Comparison of ENCODE assay signal across 15 mouse cellular contexts in genomic region chr11:59635821-59636694, GRCm38 (mm10). TPM values are rescaled to one million over a fixed set of nuclear protein-coding genes. Genes with fewer than 3 reads are reported as not detected.
A peak's percentile ranks its signal among the peaks of the same experiment; 100 is the strongest.
DNase-seq lines count a peak whose midpoint lies in the region; ATAC-seq and TF ChIP-seq lines count a peak whose summit lies in the region.
"Had no signal": no experiment of that assay in that cellular context is flagged by ENCODE, and none has a peak within 500 bp of the region (broad histone marks: within the 10 kb centered on the region; RNA-seq: fewer than 3 reads in every experiment).

No protein-coding gene starts in this region.

- no peak for TF ChIP-seq CTCF in liver, adult 2 months (IDR thresholded peaks at IDR 0.05; ENCODE audit: low read depth, low read length)

- 60% methylated on average over 12 of the region's 12 CpGs for WGBS in liver, adult 2 months
- 62% methylated on average over 12 of the region's 12 CpGs for WGBS in liver, embryonic 12.5 days (ENCODE audit: insufficient replicate concordance)

- no peaks in the 10 kb centered on the region for H3K27me3 ChIP-seq in liver, adult 2 months (ENCODE audit: control insufficient read depth, insufficient read depth, low read length)
- peaks cover 13% of the 10 kb centered on the region for H3K27me3 ChIP-seq in liver, embryonic 12.5 days (replicated peaks)

- H3K27ac ChIP-seq in liver, adult 2 months (replicated peaks; ENCODE audit: insufficient read depth, low read depth, low read length) = no peak overlapping the region
- no peak overlapping the region for H3K27ac ChIP-seq in liver, embryonic 12.5 days

- no peak for ATAC-seq in liver, embryonic 12.5 days
- ATAC-seq: forebrain, postnatal 0 days had no signal

- H3K4me1 ChIP-seq in liver, adult 2 months (ENCODE audit: control insufficient read depth, insufficient read depth, low read length) = peaks cover 13% of the 10 kb centered on the region; the same call in 1 of the 2 replicates
- 0 out of 2 replicates have a peak, but pooled peaks cover 12% of the 10 kb centered on the region for H3K4me1 ChIP-seq in liver, embryonic 12.5 days

- intact Hi-C loops in heart, postnatal 10 days (cut with DNase I) = no loop called here

- no peak overlapping the region for H3K9ac ChIP-seq in liver, adult 2 months (ENCODE audit: low read depth, low read length)
- H3K9ac ChIP-seq in liver, embryonic 12.5 days = no peak overlapping the region
- H3K9ac ChIP-seq: forebrain, postnatal 0 days had no signal

- peak; percentile 35 to 37 for DNase-seq in cerebellum, postnatal 25 days
- DNase-seq in cerebellum, adult 8-10 months = no peak
- peak; percentile 84 for DNase-seq in liver, adult 2 months (ENCODE audit: extremely low read depth, low read depth, low spot score)
- DNase-seq in heart, postnatal 10 days = peak; percentile 45 to 53
- no peak for DNase-seq in right cerebral cortex, adult 2 months (ENCODE audit: low spot score in 2 of 2)
- no peak for DNase-seq in embryo, embryonic 11 days
- DNase-seq: forebrain, postnatal 0 days; kidney, adult 2 months; thymus, postnatal 25 days had no signal

- no peaks in the 10 kb centered on the region for H3K9me3 ChIP-seq in liver, embryonic 12.5 days (replicated peaks)
- H3K9me3 ChIP-seq: megakaryocyte, embryonic 14.5 days had no signal

- no peak overlapping the region for H3K4me3 ChIP-seq in liver, adult 2 months (ENCODE audit: insufficient read depth, low read depth, low read length)
- H3K4me3 ChIP-seq in liver, embryonic 12.5 days = no peak overlapping the region

- H3K4me2 ChIP-seq in liver, embryonic 12.5 days = no peak overlapping the region

- H3K79me2 ChIP-seq in liver, adult 2 months (ENCODE audit: control insufficient read depth, insufficient read depth, low read length) = no peaks in the 10 kb centered on the region

- TF ChIP-seq POLR2A in liver, adult 2 months (IDR thresholded peaks at IDR 0.05; ENCODE audit: extremely low read depth, insufficient read depth, low read length) = no peak

- H3K36me3 ChIP-seq in liver, adult 2 months (ENCODE audit: control insufficient read depth, insufficient read depth, low read length) = no peaks in the 10 kb centered on the region
- H3K36me3 ChIP-seq in liver, embryonic 12.5 days = no peaks in the 10 kb centered on the region

RNA-seq across cellular contexts. Expression of gene Mprip, which starts 25.0 kb away (rescaled TPM):
- total RNA-seq in liver, adult 2 months (2014; rRNA removed) = 29.0 and 32.6 TPM in 2 replicates
- polyA plus RNA-seq in liver, adult 2 months (2012; rRNA removed) = 36.7 and 58.4 TPM in 2 replicates
- polyA plus RNA-seq in liver, embryonic 12.5 days (2016; fragmentation: Nextera tagmentation; extraction: Ambion mirVana) = 36.4 and 38.5 TPM in 2 replicates
- 100 to 1,000 TPM; 210 to 229 TPM for total RNA-seq in heart, postnatal 10 days (2021)

RNA-seq across cellular contexts. Expression of gene Olfr223, which starts 43.0 kb away (rescaled TPM):
- not detected in 2 replicates for total RNA-seq in liver, adult 2 months (2014; rRNA removed)
- not detected in 2 replicates for polyA plus RNA-seq in liver, adult 2 months (2012; rRNA removed)
- polyA plus RNA-seq in liver, embryonic 12.5 days (2016; fragmentation: Nextera tagmentation; extraction: Ambion mirVana) = not detected in 2 replicates
- total RNA-seq in heart, postnatal 10 days (2021) = not detected
- total RNA-seq: forebrain, postnatal 0 days; heart, postnatal 36 days; layer of hippocampus, adult 18-20 months; left cerebral cortex, postnatal 36 days had no signal
- polyA plus RNA-seq: embryonic facial prominence, embryonic 14.5 days; forebrain, postnatal 0 days; kidney, adult 2 months had no signal

Comparison
In these comparisons a context has a peak if more than half of its experiments do, and no peak if none do; other contexts are left out.
1. DNase-seq: peak in cerebellum, postnatal 25 days (2 of 2), liver, adult 2 months (single experiment) and heart, postnatal 10 days (2 of 2); none in cerebellum, adult 8-10 months (single experiment), right cerebral cortex, adult 2 months (0 of 2) and embryo, embryonic 11 days (single experiment).